Mouse (Mus musculus): Measurements from ENCODE around the gene Runx1.

The Runx1 gene

GRCm38 (mm10) chr16:92627262-92627661 is 198.7 kb downstream of the Runx1 start:
- in situ Hi-C loops (cut with MboI, MseI), result loop anchor here (25.0 kb wide), 1 partner anchor 2010 kb away; no protein-coding TSS in a partner anchor

DNA sequence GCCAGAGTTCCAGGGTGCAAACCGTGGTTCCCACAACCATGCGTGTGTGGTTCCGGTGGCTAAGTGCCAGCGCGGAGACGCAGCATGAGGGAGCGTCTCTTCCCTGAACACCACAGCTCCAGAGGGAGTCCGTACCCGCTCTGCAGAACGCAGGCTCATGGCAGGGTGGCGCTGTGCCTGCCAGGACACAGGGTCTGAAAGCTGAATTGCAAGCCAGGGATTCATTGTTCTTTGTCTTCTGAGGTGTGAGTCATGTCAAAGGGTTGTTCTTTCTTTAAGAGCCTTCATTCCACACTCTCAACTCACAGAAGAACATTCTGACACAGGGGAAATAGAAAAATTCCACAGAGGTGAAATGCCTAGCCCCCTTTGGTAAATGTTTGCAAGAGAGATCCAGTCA is 202.0 kb downstream of the Runx1 start:
- in situ Hi-C loops (cut with MboI, MseI), result no loop called here

GRCm38 (mm10) chr16:92621859-92622258 is 204.1 kb downstream of the Runx1 start:
- in situ Hi-C loops (cut with MboI, MseI), result no loop called here

DNA sequence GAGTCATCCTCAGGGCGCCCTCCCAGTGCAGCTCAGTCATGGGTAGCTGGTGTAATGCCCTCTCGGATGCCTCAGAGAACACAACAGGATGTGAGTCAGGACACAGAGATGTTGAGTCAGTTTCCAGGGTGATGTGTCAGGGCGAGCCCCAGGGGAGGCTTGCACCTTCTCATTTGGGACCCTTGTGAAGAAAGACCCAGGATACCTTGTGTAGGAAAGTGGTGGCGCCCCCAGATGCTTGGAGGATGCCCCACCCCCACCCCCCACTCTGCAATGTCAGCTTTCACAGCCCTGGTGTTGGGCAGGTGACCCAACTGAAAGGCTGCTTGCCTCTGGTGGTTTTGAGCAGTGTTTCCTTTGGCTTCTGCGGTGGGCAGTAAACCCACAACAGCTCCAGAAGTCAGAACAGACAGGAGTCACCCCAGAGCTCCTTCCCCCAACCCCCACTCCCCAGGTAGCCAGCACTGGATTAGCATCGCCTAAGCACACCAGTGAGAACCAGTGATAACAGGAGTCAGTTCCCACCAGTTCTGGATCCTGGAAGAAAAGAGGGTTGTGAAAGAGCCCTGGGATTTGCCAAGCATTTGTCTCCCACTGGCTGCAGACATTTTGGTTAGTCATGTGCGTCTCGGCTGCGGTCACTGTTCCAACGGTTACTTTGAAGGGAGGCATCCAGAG is 205.0 kb downstream of the Runx1 start:
- in situ Hi-C loops (cut with MboI, MseI), result no loop called here

DNA sequence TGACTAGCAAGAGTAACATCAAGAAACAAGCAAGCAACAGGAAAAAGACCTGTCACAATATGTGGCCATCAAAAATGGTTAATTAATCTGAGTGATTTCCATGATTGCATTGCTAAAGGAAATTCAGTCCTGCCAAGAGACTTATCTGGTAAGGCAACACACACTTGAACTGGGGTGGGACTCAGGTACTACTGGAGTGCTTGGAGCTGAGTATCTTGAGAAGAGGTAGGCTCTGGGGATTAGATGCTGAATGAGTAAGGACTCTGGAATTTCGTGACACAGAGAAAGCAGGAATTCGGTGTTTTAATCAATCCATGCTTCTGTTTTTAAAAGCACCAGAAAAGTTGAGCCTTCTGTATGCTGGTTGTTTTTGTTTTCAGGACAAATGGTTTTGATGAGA is 209.1 kb downstream of the Runx1 start:
- in situ Hi-C loops (cut with MboI, MseI), result no loop called here

- in situ Hi-C loops (cut with MboI, MseI), result no loop called here
Observed at GRCm38 (mm10) chr16:92615234-92615799, 210.6 kb downstream of the Runx1 start.

- in situ Hi-C loops (cut with MboI, MseI), result no loop called here
Observed at GRCm38 (mm10) chr16:92612546-92612945, 213.4 kb downstream of the Runx1 start.

DNA sequence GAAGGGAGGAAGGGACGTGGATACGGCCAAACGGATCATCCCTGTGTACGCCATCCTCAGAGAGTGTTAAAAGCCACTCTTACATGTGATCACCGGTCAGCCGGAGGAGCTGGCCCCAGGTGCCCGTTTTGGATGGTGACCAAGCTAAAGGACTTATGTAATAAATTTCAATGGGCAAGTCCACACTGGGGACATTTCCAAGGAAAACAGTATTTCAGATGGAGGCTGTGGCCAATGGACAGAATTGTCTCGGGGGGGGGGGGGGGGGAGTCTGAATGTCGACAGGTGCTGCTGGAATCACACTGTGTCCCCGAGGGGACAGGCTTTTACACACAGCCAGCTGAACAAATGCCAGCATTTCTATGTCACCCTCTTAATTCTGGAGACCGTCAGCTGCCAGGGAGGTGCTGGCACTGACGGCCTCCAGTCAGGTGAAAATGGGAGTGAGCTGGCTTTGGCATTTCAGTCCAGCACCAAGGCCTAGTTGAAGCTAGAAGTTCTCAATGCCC is 214.3 kb downstream of the Runx1 start:
- in situ Hi-C loops (cut with MboI, MseI), result no loop called here

DNA sequence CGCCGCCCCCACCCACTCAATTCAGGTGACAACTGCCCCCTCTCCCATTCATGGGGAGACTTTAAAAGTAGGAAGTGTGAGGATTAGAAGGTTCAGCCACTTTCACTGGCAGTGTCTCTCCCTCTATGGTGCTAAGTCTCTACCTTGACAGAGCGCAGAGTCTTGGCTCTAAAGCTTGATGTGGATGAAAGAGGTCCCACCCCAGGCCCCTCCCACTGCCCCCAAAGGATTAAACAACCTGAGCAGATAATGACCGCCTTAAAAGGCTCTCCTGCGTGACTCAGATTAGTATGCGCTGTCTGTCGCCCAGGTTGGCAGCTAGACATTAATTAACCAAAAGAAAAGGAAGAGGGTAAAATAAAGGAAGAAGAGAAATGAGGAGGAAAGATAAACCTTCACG is 215.5 kb downstream of the Runx1 start:
- in situ Hi-C loops (cut with MboI, MseI), result no loop called here

GRCm38 (mm10) chr16:92609717-92610077 is 216.3 kb downstream of the Runx1 start:
- in situ Hi-C loops (cut with MboI, MseI), result no loop called here

- in situ Hi-C loops (cut with MboI, MseI), result no loop called here
Observed at GRCm38 (mm10) chr16:92609006-92609716, 216.8 kb downstream of the Runx1 start.

GRCm38 (mm10) chr16:92608180-92608960 is 217.6 kb downstream of the Runx1 start:
- in situ Hi-C loops (cut with MboI, MseI), result no loop called here

- in situ Hi-C loops (cut with MboI, MseI), result no loop called here
Observed at GRCm38 (mm10) chr16:92606491-92606965, 219.4 kb downstream of the Runx1 start.

DNA sequence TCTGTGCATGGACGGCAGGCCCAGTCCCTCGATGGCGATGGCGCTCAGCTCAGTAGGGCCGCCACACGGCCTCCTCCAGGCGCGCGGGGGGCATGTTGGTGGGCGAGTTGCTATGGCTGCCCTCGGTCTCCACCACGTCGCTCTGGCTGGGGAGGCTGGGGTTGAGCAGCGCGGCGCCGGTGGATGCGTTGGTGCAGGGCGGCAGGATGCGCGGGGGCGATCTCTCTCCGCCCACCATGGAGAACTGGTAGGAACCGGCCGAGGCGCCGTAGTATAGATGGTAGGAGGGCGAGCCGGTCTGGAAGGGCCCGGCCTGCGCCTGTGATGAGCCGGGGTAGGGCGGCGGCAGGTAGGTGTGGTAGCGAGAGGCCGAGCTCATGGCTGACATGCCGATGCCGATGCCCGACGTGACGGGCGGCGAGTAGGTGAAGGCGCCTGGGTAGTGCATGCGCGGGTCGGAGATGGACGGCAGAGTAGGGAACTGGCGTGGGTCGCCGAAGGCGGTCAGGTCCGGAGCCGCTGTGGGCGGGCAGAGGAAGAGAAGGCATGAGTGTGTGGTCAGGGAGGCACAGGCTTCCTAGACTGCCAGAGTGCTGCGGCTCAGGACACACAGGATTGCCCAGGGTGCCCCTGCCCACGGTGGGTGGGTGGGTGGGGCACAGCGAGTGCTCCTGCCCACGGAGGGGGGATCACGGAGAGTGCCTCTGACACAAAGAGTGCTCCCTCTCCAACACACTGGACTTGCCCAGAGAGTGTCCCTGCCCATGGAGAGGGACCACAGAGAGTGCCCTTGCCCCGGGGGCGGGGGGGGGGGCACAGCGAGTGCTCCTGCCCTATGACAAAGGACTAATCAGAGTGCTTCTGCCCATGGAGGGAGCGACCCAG is 220.1 kb downstream of the Runx1 start:
- in situ Hi-C loops (cut with MboI, MseI), result no loop called here

DNA sequence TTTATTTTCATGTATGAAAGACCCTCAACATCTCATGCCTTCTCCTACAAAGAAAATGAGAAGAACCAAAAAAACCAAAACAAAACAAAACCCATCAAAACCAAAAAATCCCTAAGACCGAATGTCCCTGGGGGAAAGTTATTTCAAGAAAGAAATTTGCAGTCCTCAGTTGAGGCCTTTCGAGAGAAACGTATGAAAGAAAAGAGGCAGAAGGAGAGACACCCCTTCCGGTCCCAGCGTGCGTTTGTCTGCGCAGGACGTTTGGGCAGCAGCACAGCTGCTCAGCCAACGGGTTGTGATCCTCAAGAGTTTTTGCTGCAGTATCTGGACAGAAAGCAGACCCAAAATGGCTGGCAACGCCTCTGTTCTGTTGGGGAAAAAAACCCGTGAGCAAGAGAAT is 223.4 kb downstream of the Runx1 start:
- in situ Hi-C loops (cut with MboI, MseI), result no loop called here

GRCm38 (mm10) chr16:92601270-92601826 is 224.6 kb downstream of the Runx1 start:
- in situ Hi-C loops (cut with MboI, MseI), result no loop called here

DNA sequence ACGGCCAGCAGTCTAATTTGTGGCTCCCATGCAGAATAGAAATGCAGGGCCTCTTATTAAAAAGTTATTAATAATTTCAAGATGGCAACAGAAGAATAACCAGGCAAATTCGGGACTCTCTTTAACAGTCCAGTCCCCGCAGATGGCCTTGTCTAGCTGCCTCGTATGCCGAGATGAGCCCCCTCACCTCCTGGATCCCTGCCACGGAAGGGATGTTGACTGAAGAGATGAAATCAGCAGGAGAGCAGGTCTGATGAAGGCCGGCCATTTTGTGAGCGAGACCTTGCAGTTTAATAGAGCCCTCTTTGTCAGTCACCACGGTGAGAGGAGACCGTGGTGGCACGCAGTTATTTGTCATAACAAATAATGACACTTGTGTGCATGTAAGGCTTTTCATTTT is 226.5 kb downstream of the Runx1 start:
- in situ Hi-C loops (cut with MboI, MseI), result no loop called here

- in situ Hi-C loops (cut with MboI, MseI), result no loop called here
Observed at GRCm38 (mm10) chr16:92597655-92598054, 228.3 kb downstream of the Runx1 start.

- in situ Hi-C loops (cut with MboI, MseI), result no loop called here
Observed at GRCm38 (mm10) chr16:92592207-92592606, 233.7 kb downstream of the Runx1 start.

DNA sequence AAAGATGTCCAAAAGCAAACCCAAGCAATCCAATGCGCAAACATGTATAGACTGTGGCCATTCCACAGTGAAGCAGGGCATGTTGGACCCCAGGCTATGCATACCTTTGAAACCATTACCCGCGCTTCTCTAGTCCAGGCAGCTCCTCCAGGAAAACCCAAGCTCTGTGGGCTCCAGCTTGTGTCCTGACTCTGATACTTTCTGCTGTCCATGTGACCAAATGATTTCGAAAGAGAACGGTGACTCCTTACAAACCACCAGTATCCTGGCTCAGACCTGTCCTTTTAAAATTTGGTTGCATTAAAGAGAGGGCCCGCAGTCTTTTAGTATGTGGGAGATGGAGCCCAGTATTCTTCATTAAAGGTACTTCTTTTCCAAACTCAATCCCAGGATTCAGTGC is 234.2 kb downstream of the Runx1 start:
- in situ Hi-C loops (cut with MboI, MseI), result no loop called here

GRCm38 (mm10) chr16:92587836-92588235 is 238.1 kb downstream of the Runx1 start:
- in situ Hi-C loops (cut with MboI, MseI), result no loop called here

All from T-helper 2 cell (primary cell).